Mouse (Mus musculus) lung, postnatal 0 days (tissue): ENCODE results near the gene Arhgap24. TPM values are rescaled to one million over a fixed set of nuclear protein-coding genes. Genes with fewer than 3 reads are reported as not detected.

Source experiments
- ATAC-seq: fragments of 200-750 bp; cut with Nextera tagmentation; 2 replicates; pipeline ENCODE4 v1.8.0; 2017; ENCODE audit warnings: moderate library complexity
- DNase-seq: peaks from one replicate; pipeline ENCODE4 v3.0.0-alpha.2; 2016; ENCODE audit warnings: low spot score
- H3K27ac ChIP-seq: fragments of 300-500 bp; sonication (generic); 2 replicates; pipeline ENCODE4 v1.5.1; 2014; ENCODE audit warnings: antibody characterized with exemption, mild to moderate bottlenecking, low read length, mixed read lengths
- H3K27me3 ChIP-seq: fragments of 300-500 bp; sonication (generic); replicated peaks from 2 replicates; pipeline ENCODE4 v1.6.1; 2014; ENCODE audit warnings: low read length, mixed read lengths; ENCODE audit not compliant: insufficient read depth
- H3K36me3 ChIP-seq: fragments of 300-500 bp; sonication (generic); 2 replicates; pipeline ENCODE4 v1.6.1; 2014; ENCODE audit warnings: low read length, mixed read lengths; ENCODE audit not compliant: insufficient read depth
- H3K4me1 ChIP-seq: fragments of 300-500 bp; sonication (generic); 2 replicates; pipeline ENCODE4 v1.6.1; 2014; ENCODE audit warnings: antibody characterized with exemption, low read depth, low read length, mixed read lengths; ENCODE audit not compliant: insufficient read depth
- H3K4me2 ChIP-seq: fragments of 300-500 bp; sonication (generic); replicated peaks from 2 replicates; pipeline ENCODE4 v1.6.1; 2014; ENCODE audit warnings: low read depth, mild to moderate bottlenecking, low read length, moderate library complexity, mixed read lengths
- H3K4me3 ChIP-seq: fragments of 300-500 bp; sonication (generic); 2 replicates; pipeline ENCODE4 v1.5.1; 2014; ENCODE audit warnings: low read depth, low read length
- H3K9ac ChIP-seq: fragments of 300-500 bp; sonication (generic); replicated peaks from 2 replicates; pipeline ENCODE4 v1.6.1; 2014; ENCODE audit warnings: low read depth, mild to moderate bottlenecking
- H3K9me3 ChIP-seq: fragments of 300-500 bp; sonication (generic); 2 replicates; pipeline ENCODE4 v1.6.1; 2016; ENCODE audit warnings: low read length, mixed read lengths
- CTCF ChIP-seq: IDR thresholded peaks from 2 replicates; pipeline ENCODE4 v1.5.1; 2016; ENCODE audit warnings: antibody characterized with exemption, mild to moderate bottlenecking
- EP300 ChIP-seq: IDR thresholded peaks from 2 replicates; pipeline ENCODE4 v1.6.1; 2016; ENCODE audit warnings: antibody characterized with exemption, mild to moderate bottlenecking, control low read depth
- WGBS: fragments of 180-500 bp; shearing (Covaris S2); extraction: QIAGEN DNeasy Blood & Tissue Kit; methylation state at CpG from one replicate; pipeline ENCODE4 v1.1.7; 2014; 5-methylcytosine and 5-hydroxymethylcytosine counted together
- polyA plus RNA-seq: library from polyadenylated mRNA; unstranded; fragments of >200 nt; fragmentation: Nextera tagmentation; extraction: Ambion mirVana; gene quantifications from 2 replicates; pipeline ENCODE4 v1.2.1, GENCODE M21; 2015

Arhgap24 gene
- polyA plus RNA-seq, 1 experiment from 2014 or later = 28.2 TPM

DNA sequence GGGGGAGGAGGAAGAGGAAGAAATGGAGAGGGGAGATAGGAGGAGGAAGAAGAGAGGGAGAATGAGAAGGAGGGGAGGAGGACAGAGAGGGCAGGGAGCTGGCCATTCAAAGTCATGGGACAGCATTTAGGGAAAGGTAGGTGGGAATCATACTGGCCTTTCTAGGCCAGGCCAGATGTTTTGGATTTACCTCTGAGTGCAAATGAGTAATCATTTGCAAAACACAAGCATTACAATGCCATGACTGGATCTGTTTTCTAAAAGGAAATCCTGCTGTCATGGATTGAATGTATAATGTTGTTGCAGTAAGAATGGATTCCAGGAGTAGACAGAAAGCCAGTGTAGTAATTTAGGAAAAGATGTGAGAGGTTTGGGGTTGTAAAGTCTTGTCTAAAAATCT lies 66.6 kb downstream of the Arhgap24 start:
- Histone ChIP-seq H3K27ac (no peak overlapping the region), H3K4me1 (no peaks in the 10 kb centered on the region)
- ATAC-seq = no peak

DNA sequence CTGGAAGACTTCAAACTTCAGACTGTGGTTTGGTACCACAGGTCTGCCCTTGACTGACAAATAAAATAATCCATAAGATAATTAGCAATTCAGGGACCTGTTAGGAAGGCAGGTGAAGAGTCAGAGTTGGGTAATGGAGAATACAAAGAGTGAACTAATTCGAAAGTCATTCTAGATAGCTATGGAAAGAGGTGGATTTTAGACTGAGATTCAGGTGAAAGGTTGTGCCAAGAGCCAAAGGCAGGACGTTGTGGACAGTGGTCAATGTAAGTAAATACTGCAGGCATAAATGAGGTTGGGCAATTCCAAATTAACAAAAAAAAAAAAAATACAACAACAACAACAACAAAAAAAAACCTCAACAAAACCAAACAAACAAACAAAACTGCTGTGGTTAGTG lies 67.2 kb downstream of the Arhgap24 start:
- Histone ChIP-seq H3K36me3 (no peaks in the 10 kb centered on the region), H3K4me2 (no peak overlapping the region), H3K27ac (no peak overlapping the region), H3K4me3 (no peak overlapping the region), H3K9ac (no peak overlapping the region), H3K4me1 (no peaks in the 10 kb centered on the region), H3K9me3 (no peaks in the 10 kb centered on the region), H3K27me3 (no peaks in the 10 kb centered on the region)
- TF ChIP-seq EP300 (no peak), CTCF (no peak)
- 62% methylated on average over 2 of the region's 2 CpGs for WGBS
- ATAC-seq = no peak
- DNase-seq = no peak

More for the DNA sequence above, 66.6 kb downstream of the Arhgap24 start:
- Histone ChIP-seq H3K36me3 (no peaks in the 10 kb centered on the region), H3K9ac (no peak overlapping the region), H3K4me3 (no peak overlapping the region), H3K9me3 (no peaks in the 10 kb centered on the region), H3K4me2 (no peak overlapping the region), H3K27me3 (no peaks in the 10 kb centered on the region)
- no peak for DNase-seq
- TF ChIP-seq EP300 (no peak), CTCF (no peak)

DNA sequence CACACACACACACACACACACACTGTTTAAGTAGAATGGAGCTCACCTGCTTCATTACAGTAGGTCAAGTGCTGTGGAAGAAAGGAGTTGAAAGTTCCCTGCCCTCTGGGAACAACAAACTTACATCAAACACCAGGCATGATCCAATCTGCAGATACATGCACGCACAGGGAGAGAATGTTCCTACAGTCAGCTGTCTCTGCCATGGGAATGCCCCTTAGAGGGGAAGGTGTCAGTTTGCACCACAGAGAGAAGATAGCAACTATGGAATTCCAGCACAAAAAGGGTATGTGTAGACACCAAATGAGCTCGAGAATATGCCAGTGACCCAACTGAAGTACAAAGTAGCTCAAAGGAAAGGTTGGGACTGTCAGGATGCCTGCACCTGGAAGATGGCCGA lies 69.0 kb downstream of the Arhgap24 start:
- H3K36me3 ChIP-seq = no peaks in the 10 kb centered on the region
- no peak overlapping the region for H3K9ac ChIP-seq
- no peak for TF ChIP-seq EP300
- no peak for TF ChIP-seq CTCF

DNA sequence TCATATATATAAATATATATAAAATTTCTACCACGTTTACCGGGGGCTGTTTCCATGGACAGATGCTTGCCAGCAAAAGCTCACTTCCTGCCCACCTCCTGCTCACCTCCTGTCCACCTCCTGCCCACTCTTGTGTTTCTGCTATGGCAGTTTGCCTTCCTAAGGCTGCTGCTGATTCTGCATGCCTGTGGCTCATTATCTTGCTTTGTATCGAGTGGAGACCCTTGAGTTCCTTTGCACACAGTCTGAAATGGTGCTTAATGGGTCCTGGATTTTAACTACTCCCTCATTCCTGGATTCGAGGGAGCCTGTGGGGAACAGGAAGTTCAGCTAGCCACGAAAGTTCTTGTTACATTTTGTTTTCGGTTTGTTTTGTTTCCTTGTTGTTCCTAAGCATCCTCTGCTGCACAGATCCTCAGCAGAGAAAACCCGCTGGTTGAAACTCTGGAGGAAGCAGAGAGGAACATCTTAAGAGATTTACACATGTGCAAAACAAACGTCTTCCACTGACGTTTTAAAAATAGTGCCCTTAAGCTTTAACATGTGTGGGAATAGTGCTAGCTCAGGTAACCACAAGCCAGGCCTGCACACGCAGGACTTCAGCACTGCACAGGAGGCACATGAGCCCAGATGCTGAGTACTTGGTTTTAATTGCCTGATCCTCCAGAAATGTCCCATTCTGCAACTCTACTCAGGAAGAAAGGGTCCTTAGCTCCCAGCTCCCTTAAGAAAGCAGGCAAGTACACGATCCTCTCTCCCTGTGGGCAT lies 69.9 kb downstream of the Arhgap24 start:
- 34% methylated on average over 11 of the region's 11 CpGs for whole genome bisulfite sequencing

More for the DNA sequence above, 69.0 kb downstream of the Arhgap24 start:
- no peak overlapping the region for H3K4me3 ChIP-seq
- WGBS = 37% methylated on average over 3 of the region's 3 CpGs
- no peak overlapping the region for H3K4me2 ChIP-seq
- no peak overlapping the region for H3K27ac ChIP-seq
- DNase-seq = no peak
- H3K27me3 ChIP-seq = no peaks in the 10 kb centered on the region
- ATAC-seq = no peak
- H3K4me1 ChIP-seq = no peaks in the 10 kb centered on the region
- H3K9me3 ChIP-seq = no peaks in the 10 kb centered on the region

DNA sequence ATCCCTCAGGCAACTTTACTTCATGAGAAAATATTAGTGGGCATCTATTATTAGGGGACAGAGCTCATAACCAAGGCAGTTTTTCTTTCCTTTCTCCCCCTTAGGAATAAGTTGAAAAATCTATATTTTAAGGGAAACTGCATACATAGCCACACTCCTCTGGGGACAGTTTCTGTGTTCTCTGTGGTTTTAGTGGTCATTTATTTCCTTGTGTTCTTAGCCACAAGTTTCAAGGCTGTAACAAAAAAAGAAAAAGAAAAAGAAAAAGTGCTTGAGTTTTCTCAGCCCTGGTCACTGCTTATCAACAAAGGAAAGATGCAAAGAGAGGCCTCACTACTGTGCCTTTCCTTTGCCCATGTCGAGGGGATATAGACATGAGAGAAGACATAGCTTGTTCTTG lies 71.3 kb downstream of the Arhgap24 start:
- Histone ChIP-seq H3K27me3 (no peaks in the 10 kb centered on the region), H3K27ac (no peak overlapping the region), H3K9ac (no peak overlapping the region), H3K9me3 (no peaks in the 10 kb centered on the region), H3K4me1 (no peaks in the 10 kb centered on the region), H3K4me3 (no peak overlapping the region), H3K36me3 (no peaks in the 10 kb centered on the region), H3K4me2 (no peak overlapping the region)
- DNase-seq = no peak
- no peak for ATAC-seq
- no peak for TF ChIP-seq CTCF
- TF ChIP-seq EP300 = no peak
- WGBS = 72% methylated on average over 1 of the region's 1 CpGs

More for the DNA sequence above, 69.9 kb downstream of the Arhgap24 start:
- Histone ChIP-seq H3K36me3 (no peaks in the 10 kb centered on the region), H3K27me3 (no peaks in the 10 kb centered on the region), H3K4me1 (no peaks in the 10 kb centered on the region), H3K9me3 (no peaks in the 10 kb centered on the region), H3K27ac (0 out of 2 replicates have a peak overlapping the region, but pooled peaks have one; percentile 10), H3K4me2 (0 out of 2 replicates have a peak overlapping the region, but pooled peaks have one; percentile 25), H3K4me3 (no peak overlapping the region), H3K9ac (no peak overlapping the region)
- no peak for TF ChIP-seq CTCF
- peak; percentile 65 for TF ChIP-seq EP300
- peak; percentile 59 for DNase-seq
- ATAC-seq = peak; percentile 82

DNA sequence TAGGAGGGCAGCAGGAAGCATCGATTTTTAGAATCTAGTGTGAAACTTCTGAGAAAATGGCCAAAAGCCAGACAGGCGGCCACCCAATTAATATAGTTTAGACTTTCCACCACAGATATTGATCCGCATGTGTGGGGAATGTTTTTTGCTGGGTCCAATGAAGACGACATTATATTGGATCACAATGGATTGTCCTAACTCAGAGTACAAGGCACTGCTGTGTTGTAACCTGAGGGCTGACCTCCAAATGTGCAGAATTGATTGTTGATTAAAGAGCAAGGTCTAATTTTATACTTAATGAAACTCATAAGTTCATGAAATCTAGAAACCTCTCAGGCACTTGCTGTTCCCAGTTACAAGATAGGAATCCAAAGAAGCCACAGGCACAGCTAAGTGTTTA lies 74.8 kb downstream of the Arhgap24 start:
- no peak for TF ChIP-seq CTCF
- no peak for TF ChIP-seq EP300

More for the DNA sequence above, 74.8 kb downstream of the Arhgap24 start:
- H3K4me2 ChIP-seq = no peak overlapping the region
- no peak overlapping the region for H3K4me3 ChIP-seq
- no peak overlapping the region for H3K27ac ChIP-seq
- H3K27me3 ChIP-seq = no peaks in the 10 kb centered on the region
- DNase-seq = no peak
- H3K9ac ChIP-seq = no peak overlapping the region
- H3K9me3 ChIP-seq = no peaks in the 10 kb centered on the region
- no peaks in the 10 kb centered on the region for H3K36me3 ChIP-seq
- WGBS = 87% methylated on average over 4 of the region's 4 CpGs
- no peak for ATAC-seq
- no peaks in the 10 kb centered on the region for H3K4me1 ChIP-seq
